Mouse (Mus musculus): ENCODE results near the gene Nsun5.

DNA sequence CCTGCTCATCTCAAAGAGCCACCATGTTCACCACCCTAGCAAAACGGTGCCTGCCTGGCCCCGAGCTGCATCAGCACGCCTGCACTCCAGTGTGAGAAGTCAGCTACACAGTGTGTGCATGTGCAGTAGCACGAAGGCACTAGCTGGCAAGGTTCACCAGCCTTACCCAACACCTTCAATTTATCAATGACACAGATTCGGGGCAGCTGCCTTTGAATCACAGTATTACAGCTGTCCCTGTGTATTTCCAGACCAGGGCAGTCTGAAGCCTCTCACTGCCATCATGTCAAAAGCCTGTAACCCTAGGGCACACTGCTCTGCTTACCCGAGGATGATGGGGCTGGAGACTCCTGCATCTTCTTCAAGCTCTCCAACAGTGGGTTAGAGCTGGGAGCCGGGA is 13.0 kb downstream of the Nsun5 start:
- TF ChIP-seq ZC3H11A (IDR thresholded peaks at IDR 0.05; ENCODE audit: borderline replicate concordance, low read depth, low read length) (no peak), ZNF384 (IDR thresholded peaks at IDR 0.05; ENCODE audit: low read depth, low read length) (no peak)

All from ES-E14 (cell line).